Mouse (Mus musculus): ENCODE data around the gene Ube2b.

Gene Ube2b

DNA sequence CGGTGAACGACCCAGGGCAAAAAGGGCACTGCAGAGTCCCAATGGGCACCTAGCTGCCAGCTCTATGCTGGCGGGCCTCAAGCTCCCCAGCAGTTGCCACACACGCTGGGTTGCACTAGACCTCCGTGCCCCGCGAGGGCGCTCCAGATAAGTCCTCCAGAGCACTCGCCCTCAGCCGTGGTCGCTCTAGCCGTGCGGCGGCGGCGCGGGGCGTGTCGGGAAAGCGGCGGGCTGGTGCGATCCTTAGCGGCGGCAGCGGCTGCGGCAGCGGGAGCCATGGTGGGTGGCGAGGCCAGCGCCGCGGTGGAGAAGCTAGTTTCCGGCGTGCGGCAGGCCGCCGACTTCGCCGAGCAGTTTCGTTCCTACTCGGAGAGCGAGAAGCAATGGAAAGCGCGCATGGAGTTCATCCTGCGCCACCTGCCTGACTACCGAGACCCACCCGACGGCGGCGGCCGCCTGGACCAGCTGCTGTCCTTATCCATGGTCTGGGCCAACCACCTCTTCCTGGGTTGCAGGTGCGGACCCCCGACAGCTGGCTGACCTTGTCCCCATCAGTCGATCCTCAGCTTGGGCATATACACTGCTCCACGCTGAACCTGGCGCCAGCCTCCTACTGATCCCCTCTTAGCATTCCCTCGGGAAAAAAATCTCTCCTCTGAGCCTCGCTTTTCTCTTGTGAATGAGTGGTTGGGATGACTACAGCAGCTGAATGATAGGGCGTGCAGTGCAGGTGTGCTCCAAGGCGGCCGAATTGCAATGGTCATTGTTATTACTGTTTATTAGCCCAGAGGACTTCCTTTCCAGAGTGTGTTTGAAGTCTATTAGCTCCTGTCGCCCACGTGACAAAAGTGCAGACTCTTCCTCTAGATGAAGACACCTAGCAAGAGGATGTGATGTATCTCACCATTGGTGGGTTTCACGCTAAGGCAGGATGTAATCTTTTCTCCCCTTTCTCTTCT is 32.8 kb downstream of the Ube2b start, which contains the start of gene Cdkn2aipnl:
TSS of gene Cdkn2aipnl (plus strand) at position 219 of the 959 bp plus-strand sequence.
- DNase-seq (ENCODE audit: low read depth, low spot score), result peak; percentile 92

DNA sequence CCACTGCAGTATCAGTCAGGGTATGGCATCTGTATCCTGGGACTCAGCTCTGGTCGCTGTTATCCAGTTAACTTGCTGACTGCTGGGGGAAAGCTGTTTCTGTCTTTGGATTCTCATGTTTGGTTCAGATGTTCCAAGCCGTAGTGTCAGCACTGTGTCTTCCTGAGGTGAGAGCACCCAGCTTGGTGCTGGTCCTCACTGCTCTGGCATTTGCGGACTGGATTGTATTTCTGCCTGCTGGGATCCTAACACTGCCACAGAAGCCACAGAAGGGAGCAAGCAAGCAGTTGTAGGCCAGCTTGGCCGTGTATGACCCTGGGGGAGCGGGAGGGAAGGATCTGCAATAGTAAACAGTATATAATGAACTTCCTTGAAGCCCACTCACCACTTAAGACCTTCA is 33.9 kb downstream of the Ube2b start:
- DNase-seq (ENCODE audit: low read depth, low spot score), result no peak

DNA sequence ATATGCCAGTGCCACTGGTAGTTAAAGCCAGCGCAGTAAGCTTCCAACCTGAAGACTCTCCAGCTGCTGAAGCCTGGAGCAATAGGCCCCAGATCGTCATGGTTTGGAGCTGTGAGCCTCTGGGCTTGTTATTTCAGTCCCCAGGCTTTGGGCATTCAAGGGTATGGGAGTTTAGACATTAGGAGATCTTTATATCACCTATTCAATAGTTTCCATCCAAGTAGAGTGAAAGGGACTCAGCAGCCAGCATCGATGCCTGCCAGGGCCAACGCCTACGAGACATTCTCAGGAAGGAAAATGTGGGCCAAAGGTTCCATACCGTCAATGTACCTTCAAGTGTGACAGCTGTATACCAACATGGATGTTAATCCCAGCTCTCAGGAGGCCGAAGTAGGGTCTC is 38.3 kb downstream of the Ube2b start:
- no peak for DNase-seq (ENCODE audit: low read depth, low spot score)

DNA sequence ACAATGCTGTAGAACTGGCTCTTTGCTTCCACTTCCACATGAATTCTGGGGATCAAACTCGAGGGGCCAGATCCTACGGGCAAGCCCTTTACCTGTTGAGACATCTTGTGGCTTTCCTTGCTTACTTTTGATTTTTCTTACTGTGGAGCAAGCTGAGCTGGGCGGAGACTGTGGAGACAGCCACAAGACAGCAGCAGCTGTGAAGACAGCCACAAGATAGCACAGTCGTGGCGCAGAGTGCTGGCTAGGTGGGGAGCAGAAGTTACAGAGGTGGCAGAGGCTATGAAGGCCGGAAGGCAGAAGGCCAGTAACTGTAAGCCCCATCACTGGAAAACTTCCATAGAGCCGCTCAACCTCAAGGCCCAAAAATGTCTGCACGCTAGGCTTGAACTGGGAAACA is 38.8 kb downstream of the Ube2b start:
- DNase-seq (ENCODE audit: low read depth, low spot score), result no peak

DNA sequence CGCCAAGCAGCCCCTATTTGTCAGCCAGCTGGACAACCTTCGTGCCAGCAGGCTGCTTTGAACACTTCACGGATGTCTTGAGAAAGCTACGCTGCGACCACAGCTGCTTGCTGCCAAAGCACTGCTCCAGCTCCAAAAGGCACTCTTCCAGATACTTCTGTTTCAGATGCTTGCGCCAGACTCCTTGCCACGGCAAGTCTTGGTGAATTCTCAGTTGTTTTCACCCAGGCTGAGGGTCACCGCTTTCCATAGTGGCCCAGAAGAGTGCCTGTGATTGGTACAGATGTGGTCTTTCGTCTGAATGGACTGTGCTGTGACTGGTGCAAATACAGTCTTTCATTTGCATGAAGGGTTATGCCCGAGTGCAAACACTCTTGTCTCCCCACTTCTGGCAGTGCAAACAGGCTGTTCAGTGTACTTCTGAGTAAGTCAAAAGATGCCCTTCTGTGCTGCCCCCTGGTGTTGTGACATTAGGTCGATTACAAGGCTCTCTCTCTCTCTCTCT is 39.5 kb downstream of the Ube2b start:
- no peak for DNase-seq (ENCODE audit: low read depth, low spot score)

DNA sequence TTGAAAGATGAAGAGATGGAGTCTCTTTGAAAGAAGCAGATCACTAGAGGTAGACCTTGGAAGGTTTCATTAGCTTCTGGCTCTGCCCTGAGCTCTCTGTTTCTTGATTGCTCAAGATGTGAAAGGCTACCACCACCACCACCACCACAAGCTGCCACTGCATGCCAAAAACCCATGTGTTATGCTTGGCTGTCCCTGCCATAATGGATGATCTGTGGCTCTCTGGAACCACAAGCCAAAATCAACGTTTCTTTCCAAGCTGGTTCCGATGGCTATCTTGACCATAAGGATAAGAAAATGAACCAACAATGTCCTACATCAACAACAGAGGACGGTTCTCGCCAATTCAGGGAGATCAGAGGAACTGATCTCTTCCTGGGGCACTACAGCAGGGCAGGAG is 40.5 kb downstream of the Ube2b start:
- no peak for DNase-seq (ENCODE audit: low read depth, low spot score)

DNA sequence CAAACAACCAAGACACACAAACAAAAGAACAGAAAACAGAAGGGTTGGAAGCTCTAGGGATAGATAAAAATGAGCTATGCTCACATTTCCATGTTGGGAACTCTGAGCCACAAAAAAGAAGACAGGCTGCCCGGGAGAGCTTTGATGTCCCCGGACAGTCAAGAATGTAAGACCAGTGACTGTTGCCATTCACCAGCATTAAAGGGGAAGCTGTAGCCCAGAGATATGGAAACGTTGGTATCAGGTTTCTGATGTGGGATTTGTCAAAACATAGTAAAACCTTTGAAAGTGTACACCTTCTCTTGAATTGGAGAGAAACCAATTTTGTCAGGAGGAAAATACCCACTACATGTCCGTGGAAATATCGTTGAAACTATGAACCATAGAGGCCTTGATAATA is 41.1 kb downstream of the Ube2b start:
- no peak for DNase-seq (ENCODE audit: low read depth, low spot score)

DNA sequence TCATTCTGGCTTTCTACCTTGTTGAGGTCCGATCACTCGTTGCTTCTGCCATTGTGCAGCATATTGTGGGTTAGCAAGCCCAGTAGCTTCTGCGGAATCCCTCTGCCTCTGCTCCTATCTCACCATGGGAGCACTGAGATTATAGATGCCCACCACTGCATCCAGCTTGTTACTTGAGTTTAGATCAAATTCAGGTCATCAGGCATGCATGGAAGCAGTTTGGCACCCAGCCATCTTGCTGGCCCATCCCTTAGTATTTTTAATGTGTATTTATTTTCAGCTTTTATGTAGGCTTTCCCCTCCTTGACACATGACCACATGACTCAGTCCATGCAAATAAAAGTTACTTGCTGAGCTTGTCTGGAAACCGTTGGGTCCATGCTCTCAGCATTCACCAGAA is 42.8 kb downstream of the Ube2b start:
- DNase-seq (ENCODE audit: low read depth, low spot score), result no peak

DNA sequence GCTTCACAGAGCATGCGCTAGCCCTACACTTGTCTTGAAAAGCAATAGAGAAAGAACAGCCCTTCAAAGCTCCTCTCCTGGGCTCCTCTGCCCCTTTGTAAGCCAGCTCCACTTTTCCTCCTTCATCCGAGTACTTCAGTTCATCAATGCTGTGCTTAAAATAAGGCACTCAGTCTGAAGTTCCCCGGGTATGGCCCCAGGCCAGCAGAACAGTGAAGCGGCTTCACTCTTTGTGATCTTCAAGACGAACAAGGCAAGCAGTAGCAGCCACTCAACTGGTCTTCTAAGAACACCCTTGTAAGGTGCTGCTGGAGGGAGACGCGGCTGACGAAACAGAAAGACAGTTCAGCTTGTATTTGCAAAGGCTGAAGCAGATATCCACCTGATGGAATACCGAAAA is 44.5 kb downstream of the Ube2b start:
- no peak for DNase-seq (ENCODE audit: low read depth, low spot score)

DNA sequence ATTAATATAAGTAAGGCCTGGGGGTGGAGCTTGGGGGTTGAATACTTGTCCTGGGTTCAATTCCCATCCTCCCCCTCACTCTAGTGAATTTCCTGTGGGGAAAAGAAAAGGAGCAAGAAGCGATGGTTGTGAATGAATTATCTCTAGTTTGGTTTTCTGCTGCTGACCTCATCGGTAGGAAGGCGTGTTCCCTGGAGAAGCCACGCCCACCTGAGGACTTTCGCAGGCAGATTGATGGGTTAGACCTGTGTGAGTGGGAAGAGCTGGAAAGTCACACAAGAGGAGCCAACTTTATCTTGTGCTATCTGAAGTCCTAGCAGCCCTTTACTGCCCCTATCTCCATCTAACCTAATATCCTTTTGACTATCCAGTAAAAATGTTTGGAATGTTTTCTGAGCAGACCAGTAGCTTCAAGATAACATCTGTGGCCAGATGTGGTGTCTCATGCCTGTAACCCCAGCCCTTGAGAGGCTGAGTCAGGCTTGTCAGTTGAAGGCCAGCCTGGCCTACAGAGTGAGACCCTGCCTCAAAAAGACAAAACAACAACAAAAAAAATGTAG is 48.6 kb downstream of the Ube2b start:
- DNase-seq (ENCODE audit: low read depth, low spot score), result no peak

DNA sequence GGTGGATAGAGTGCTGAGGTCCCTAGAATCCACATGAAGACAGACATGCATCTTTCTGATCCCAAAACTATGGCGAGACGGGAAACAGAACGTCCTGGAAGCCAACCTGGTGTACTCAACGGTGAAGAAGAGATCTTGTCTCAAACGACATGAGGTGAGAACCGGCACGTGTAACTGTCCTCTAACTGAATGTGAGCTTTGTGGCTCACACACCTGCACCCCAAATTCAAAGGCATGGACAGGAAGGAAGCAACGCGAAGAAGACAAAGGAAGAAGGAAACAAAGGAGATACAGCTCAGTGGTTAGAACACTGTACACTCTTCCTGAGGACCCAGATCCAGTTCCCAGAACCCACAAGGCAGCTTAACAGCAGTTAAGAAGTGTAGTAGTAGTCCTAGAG is 50.6 kb downstream of the Ube2b start:
- no peak for DNase-seq (ENCODE audit: low read depth, low spot score)

DNA sequence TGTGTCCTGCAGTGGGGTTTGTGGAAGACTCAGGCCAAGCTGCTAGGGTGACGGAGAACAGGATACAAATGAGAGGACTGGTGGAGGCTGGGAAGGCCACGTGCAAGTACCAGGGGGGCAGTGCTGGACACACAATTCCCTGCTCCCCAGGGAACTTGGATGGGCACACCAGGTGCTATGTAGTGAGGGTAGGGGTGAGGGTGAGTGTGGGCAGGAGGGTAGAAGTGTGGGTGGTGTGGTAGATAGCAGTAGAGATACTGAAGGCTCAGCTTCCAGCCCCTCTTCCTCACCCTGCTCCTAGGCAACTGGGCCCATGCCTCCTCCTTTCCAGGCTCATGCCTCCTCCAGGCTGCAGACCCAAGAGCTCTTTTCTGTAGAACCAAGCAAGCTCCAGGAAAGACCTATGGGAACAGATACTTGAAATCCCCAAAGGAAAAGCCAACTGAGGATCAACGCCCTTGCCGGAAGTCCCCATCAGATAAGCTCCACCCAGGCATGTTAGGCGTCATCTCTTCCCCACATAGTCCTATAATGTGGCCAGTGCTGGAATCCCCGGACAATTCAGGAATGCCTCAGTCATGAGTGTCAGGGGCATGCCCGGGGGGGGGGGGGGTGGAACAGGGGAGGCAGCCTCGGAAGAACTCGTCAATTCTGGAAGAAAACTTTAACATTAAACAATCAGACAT is 51.3 kb downstream of the Ube2b start:
- no peak for DNase-seq (ENCODE audit: low read depth, low spot score)

DNA sequence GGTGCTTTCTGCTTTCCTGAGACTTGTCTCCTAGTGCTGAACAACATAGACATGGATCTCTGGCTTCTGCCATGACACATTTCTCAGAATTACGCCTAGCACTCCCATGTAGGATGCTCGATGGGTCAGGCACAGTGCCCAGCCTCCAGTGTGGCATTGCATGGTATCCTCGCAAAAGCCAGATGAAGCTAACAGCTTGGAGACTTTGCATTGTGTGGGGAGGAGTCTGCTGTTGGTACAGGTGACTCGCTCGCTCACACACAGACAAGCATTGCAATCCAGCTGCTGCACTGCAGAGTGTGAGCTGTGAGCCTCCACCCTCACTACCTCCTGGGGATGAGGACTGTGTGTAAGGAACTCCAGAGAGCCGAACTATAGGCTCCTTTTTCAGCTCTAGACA is 54.4 kb downstream of the Ube2b start:
- no peak for DNase-seq (ENCODE audit: low read depth, low spot score)

DNA sequence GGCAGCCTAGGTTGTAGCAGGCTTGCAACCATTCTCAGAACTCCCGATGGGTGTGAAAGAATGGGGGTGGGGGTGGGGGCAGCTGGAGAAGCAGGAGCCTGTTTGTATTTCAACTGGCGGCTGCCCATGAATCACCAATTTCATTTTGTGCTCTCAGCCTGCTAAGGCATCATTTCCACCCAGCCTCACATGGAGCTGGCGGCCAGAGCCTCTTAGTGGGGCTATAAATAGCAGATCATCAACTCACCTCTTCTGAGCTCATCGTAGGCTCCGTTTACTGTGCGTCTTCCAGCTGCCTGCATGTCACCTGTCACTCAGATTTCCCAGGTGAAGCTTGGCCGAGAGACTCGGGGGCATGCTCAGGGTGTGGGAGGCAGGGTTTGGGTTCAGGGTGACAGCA is 55.0 kb downstream of the Ube2b start:
- DNase-seq (ENCODE audit: low read depth, low spot score), result no peak

DNA sequence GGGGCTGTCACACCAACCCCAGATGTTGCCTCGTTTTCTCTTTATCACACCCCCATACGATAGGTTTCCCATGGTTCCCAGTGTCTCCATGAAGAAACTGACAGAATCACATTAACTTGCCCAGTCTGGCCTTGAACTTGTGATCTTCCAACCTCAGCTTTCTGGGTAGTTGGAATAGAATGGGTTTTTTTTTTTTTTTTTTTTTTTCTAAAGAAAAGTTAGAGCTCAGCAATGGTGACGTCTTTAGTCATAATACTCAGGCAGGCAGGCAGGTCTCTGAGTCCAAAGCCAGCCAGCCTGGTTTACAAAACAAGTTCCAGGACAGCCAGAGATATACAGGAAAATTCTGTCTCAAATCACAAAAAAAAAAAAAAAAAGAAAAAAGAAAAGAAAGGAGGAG is 56.3 kb downstream of the Ube2b start:
- DNase-seq (ENCODE audit: low read depth, low spot score), result no peak

DNA sequence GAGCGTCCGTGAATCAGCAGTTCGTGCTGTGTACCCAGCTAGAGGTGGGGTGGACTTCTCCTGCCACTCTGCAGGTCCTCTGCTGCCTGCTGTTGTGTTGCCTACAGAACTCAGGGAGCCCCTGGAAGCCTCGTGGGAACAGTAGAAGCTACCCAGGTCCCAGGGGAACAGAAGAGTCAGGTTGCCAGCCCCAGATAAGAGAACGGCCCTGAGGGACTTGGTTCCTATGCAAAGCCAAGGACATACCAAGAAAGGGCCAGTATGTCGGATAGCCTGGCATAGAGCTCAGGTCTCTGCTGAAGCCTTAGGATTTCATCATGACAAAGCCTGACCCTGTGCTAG is 57.1 kb downstream of the Ube2b start:
- no peak for DNase-seq (ENCODE audit: low read depth, low spot score)

DNA sequence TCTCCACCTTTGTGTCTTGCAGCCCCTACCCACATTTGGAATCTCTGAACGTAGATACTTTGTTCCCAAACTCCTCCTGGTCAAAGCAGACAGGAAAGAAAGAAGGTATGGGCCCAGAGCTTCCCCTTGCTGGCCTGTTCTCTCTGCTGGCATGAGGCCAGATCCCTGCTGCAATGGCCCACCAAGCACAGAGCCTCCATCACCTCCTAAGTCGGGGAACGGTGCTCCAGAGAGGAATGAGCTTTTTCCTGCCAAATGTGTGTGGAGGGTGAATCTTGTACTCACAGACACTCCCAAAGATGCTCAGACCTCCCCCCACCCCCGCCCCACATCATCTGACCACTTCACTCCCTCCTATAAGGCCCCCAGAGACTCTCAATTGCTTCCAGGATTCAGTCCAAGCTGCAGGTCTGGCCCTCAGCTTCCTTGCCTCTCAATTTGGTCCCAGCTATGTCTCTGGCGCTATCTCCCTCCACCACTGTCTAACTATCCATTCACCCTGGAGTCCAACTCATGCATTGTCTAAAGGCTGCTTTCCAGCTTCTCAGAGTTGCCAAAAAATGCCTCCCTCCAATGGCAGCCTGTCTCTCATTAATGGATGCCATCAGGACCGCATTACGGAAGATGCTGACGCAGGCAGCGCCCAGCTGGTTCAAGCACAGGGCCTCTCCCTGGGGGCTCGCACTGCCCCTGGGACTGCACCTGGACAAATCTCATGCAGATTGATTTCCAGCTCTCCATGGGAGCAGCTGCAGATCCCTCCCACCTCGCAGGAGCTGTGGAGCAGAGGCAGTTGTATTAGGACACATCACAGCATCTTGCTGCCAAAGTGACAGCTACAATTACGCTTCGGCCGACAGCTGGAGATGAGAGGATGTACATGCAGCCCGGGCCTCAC is 57.7 kb downstream of the Ube2b start:
- DNase-seq (ENCODE audit: low read depth, low spot score), result no peak

DNA sequence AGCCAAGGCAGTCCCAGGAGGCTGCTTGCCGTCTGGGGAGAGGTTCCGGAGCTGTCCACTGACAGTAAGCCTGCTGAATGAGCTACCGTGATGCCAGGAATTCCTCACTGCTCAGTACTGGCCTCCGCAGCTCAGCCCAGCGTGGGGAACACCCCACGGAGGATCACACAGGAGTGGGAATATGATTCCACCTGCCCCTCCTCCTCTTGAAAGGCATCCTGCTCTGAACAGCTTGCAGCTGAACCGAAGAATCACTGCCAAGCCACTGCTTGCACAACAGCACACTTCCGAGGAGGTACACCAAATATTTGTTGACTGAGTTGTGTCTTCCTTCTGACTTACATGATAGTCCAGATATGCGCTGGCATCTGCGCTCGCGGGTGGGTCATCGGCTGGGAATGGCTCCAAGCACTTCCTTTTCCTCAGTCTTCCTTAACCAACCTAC is 60.0 kb downstream of the Ube2b start:
- DNase-seq (ENCODE audit: low read depth, low spot score), result no peak

DNA sequence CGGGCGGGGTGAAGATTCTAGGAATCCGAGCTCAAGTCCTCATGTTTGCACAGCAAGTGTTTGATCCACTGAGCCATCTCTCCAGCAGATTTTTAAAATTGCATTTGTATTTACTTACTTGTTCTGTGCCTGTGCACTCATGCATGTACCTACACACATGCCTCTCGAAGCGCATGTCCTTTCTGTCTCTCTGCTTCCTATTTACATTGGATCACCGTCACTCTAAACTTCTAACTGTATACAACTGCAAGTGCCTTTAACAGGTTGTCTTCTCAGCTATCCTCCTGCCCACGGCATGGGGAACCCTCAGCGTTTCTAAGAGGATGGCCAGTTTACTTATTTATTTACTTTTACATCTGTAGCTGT is 61.0 kb downstream of the Ube2b start:
- no peak for DNase-seq (ENCODE audit: low read depth, low spot score)

DNA sequence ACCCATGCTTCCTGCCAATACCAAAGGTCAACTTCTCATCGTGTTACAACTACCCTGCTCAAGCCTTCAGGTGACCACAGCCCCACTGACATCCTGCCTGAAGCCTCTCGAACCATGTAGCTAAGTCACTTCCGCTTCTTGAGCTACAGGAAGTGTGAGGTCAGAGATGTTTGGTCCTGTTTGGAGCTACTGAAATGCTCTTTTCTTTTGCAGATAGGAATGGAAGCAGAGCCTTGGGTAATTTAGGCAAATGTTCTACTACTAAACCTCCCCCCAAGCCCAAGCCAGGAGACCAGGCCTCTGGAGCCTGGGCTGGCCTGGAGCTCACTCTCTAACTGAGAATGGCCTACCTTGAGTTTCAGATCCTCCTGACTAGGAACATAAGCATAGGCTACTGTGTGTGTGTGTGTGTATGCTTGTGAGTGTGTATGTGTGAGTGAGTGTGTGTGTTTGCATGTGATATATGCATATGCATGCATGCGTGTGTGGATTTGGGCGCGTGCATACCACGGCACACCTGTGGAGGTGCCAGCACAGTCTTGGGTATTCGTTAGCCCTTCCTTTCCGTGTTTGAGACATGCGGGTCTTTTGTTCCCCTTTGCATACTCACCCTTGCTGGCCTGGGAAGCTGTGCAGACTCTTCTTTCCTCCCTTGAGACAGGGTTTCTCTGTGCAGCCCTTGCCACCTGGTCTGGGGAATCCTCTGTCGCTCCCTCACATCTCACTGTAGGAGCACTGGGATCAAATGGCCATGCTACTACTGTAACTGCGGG is 61.6 kb downstream of the Ube2b start:
- no peak for DNase-seq (ENCODE audit: low read depth, low spot score)

DNA sequence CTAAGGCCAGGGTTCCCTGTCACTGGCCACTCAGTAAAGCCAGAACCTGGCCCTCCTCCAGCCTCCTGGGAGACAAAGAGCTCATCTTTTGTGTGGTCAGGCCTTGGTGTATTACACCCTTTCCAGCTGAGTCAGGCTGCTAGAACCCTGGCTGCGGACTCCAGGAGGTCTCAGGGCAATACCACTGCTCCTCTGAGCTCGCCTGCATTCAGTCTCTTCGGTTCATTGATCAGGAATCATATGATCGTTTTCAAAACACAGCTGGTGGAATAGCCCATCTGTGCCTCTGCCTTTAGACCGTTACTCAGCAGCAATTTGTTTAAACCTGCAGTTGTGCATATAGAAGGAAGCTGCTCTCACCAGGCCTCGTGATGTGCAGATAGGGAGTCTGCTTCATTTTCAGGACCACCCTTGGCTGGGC is 63.2 kb downstream of the Ube2b start:
- no peak for DNase-seq (ENCODE audit: low read depth, low spot score)

Data from embryo, embryonic 11.5 days (tissue).